Mouse (Mus musculus) liver, adult 2 months (tissue): ENCODE measurements around the gene Homer2.

Source experiments
- CTCF ChIP-seq: fragments of 200-500 bp; IDR thresholded peaks from 2 replicates; pipeline ENCODE4 v1.5.1; 2011; ENCODE audit warnings: low read depth, low read length, control low read depth
- POLR2A ChIP-seq: fragments of 200-500 bp; IDR thresholded peaks from 2 replicates; pipeline ENCODE4 v1.6.1; 2011; ENCODE audit warnings: low read length, control low read depth; ENCODE audit not compliant: insufficient read depth; ENCODE audit errors: extremely low read depth

DNA sequence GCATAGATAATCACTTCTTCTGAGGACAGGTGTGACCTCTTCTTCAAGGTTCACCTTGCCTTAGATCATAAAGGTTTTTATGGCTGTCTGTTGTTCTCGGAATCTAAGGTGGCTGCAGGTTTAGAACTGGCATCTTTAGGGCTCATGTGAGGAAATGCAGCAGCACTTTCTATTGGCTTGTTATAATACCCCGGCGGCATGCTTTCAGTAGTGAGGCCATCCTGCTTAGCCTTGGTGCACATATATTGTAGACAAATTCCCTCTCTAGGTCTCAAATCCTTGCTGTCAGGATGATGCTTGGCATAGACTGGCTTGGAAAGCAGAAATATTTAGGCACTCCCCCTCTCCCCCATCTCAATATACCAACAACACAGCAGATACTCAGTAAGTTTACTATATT lies 137.1 kb downstream of the Homer2 start:
- TF ChIP-seq CTCF (no peak), POLR2A (no peak)
